Mouse (Mus musculus) urinary bladder, postnatal 25 days (tissue): ENCODE data around the gene Glul.
"Not testable (repeated sequence)": the region's sequence is repeated elsewhere in the genome, so short reads cannot be mapped to it uniquely, and the experiment has no call there.

ENCODE experiments used
- DNase-seq: peaks from one replicate; pipeline ENCODE4 v3.0.0; 2022; ENCODE audit warnings: low spot score

Gene Glul

GRCm38 (mm10) chr1:153899731-153900380, at the start of gene Glul, which contains the start of gene Teddm2:
Glul (plus strand) TSS chr1:153899944.
Teddm2 (minus strand) TSS chr1:153900228.
- DNase-seq = peak; percentile 88

GRCm38 (mm10) chr1:153852696-153853095, 47.0 kb upstream of the Glul start:
- DNase-seq = not testable (repeated sequence)

- no peak for DNase-seq
These were observed 43.8 kb upstream of the Glul start for GRCm38 (mm10) chr1:153855946-153856345.

- DNase-seq = no peak
These were observed 25.7 kb upstream of the Glul start, which contains the start of gene Teddm1b for GRCm38 (mm10) chr1:153874045-153874444. Teddm1b (plus strand) TSS chr1:153874345.

- not testable (repeated sequence) for DNase-seq
These were observed 19.4 kb upstream of the Glul start for GRCm38 (mm10) chr1:153880391-153880790.

- DNase-seq = no peak
These were observed 13.6 kb upstream of the Glul start for GRCm38 (mm10) chr1:153886024-153886633.

- no peak for DNase-seq
These were observed 9.6 kb upstream of the Glul start for GRCm38 (mm10) chr1:153890121-153890520.

GRCm38 (mm10) chr1:153891442-153891841, 8.3 kb upstream of the Glul start, which contains the start of gene Teddm1a:
Teddm1a (plus strand) TSS chr1:153891742.
- DNase-seq = no peak

- no peak for DNase-seq
These were observed 6.0 kb upstream of the Glul start for GRCm38 (mm10) chr1:153893746-153894145.

GRCm38 (mm10) chr1:153894201-153894893, 5.4 kb upstream of the Glul start:
- DNase-seq = no peak

- DNase-seq = peak; percentile 66
These were observed 4.8 kb upstream of the Glul start for GRCm38 (mm10) chr1:153894979-153895378.

GRCm38 (mm10) chr1:153897196-153897595, 2.5 kb upstream of the Glul start:
- no peak for DNase-seq

GRCm38 (mm10) chr1:153898989-153899730, 584 bp upstream of the Glul start:
- DNase-seq = no peak

GRCm38 (mm10) chr1:153900381-153900780, 637 bp downstream of the Glul start:
- peak; percentile 23 for DNase-seq

GRCm38 (mm10) chr1:153900860-153901730, 1.4 kb downstream of the Glul start:
- DNase-seq = peak; percentile 28

- DNase-seq = no peak
These were observed 3.3 kb downstream of the Glul start for GRCm38 (mm10) chr1:153903006-153903405.

- DNase-seq = no peak
These were observed 4.5 kb downstream of the Glul start for GRCm38 (mm10) chr1:153904236-153904635.

- DNase-seq = no peak
These were observed 6.1 kb downstream of the Glul start for GRCm38 (mm10) chr1:153905884-153906283.

- DNase-seq = no peak
These were observed 8.5 kb downstream of the Glul start for GRCm38 (mm10) chr1:153908208-153908607.

- DNase-seq = no peak
These were observed 9.0 kb downstream of the Glul start for GRCm38 (mm10) chr1:153908741-153909140.
